Mouse (Mus musculus) mesoderm, embryonic 11.5 days (tissue): ENCODE measurements around the gene Mrpl33.
"Not testable (repeated sequence)": the region's sequence is repeated elsewhere in the genome, so short reads cannot be mapped to it uniquely, and the experiment has no call there.

Source experiments
- DNase-seq: peaks from one replicate; pipeline ENCODE4 v3.0.0-alpha.2; 2012; ENCODE audit warnings: low read depth, low spot score

The Mrpl33 gene

DNA sequence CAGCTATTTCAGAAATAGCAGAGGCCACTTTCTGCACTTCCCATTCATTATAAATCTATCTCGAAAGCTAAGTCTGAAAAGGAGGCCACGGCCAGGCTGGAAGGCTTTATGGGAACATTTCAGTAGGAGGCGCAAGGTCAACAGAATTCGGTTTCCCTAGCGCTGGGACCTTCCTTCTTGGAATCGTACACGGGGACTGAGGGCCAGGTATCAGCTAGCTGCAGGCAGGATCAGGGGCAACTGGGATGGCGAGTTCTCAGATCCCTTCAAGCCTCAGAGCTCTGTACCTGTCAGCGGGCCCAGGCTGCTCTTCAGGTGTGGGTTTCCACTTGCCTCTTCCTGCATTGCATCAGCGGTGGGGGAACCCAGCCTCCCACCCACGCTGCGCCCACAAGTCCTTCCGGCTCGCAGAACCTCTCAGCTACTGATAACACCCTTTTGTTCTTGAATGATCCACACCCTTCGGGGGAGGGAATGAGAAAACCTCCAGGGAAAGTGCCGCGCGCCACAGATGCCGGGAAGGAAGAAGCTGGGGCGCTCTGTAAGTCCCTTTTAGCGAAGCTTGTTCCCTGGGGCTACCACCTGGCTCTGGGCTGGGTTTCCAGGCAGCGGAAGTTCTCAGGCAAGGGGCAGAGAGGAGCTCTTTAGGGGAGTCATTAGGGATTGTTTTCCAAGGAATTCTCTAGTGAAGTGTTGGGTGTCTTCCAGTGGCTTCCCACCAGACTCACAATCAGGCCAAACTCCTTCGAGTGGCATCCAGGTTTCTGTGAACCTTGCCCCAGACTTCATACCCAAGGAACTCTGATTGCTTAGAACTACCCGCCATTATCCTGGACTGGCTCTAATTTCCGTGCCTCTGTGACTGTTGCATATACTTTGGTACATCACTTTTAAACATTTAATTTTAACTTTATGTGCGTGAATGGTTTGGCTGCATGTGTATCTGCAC, at the start of gene Mrpl33:
Mrpl33 (plus strand) TSS at position 455 of the 949 bp plus-strand sequence.
- no peak for DNase-seq

DNA sequence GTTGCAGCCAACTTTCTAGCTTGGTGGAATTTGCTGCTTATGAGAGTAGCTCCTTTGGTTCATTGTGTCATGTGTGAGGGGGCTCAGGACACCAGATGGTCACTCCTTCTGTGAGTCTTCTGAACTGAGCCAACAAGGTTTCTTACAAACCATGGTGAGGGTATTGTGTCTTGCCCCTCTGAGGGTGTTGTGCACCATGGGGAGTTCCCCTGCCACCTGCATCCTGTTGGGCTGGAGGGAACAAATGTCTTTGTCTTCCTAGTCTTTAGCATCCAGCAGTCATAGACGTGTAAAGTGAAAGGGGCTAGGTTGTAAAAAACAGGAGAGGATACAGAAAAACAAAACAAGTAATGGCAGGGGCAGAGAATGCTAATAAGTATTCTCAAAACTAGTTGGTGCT, 37.3 kb upstream of the Mrpl33 start:
- no peak for DNase-seq

DNA sequence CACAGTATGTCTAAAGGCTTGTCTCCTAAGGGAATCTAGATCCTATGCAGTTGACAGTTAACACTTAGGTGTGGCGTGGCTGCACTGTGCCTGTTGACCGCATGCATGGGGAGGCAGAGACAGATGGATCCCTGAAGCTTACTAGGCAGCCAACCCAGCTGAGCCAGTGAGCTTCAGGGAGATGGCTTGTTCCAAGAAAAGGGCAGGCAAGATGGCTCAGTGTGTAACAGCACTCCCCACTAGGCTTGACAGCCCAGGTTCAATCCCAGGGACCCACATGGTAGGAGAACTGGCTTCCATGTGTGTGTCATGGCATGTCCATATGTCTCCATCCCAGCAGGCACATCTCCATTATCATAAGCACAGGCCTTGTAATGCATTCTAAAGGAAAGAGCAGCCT, 36.4 kb upstream of the Mrpl33 start:
- DNase-seq, result no peak

DNA sequence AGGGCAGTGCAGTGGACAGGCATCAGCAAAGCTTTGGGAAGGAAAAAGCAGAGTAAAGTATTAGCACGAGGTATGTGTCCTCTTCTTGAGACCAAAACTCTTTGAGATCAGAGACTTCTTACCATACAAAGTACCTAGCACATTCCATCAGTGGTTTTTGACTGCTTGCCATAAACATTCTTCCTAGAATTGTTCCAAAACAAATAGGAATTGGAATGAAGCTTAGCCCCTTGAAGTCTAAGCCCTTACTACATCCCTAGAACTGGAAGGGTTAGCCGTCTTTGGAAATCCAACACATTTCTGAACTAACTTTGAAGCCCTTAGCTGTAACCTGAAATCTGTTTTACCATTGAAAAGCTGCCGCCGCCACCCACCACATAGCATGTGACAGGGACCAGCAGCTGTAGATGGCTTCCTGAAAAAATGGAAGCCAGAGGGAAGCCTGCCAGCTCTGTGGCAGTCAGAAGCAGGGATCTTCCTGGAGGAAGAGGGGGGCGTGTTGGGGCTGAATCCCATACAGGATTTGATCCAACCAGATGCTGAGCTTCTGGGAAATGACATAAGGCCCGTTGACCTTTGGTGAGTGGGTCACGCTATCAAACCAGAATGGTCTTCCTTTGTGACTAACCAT, 34.6 kb upstream of the Mrpl33 start:
- no peak for DNase-seq

DNA sequence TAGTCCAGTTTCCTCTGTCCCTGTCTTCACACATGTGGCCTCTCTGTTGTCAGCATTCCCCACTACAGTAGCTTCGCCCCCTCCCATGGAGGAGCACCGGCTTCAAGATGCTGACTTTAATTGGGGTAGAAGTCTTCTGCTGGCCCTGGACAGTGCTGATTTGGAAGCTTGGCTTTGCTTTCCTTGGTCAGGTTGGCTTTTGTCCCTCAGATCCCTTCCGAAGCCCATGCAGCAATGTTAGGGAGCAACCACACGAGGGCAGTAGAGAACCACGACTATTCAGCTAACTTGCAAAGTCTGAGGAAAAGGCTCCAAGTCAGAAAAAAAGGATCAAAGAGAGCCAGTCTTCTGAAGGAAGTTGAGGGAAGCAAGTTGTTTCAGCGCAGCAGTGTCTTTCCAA, 33.2 kb upstream of the Mrpl33 start:
- DNase-seq, result peak; percentile 85

DNA sequence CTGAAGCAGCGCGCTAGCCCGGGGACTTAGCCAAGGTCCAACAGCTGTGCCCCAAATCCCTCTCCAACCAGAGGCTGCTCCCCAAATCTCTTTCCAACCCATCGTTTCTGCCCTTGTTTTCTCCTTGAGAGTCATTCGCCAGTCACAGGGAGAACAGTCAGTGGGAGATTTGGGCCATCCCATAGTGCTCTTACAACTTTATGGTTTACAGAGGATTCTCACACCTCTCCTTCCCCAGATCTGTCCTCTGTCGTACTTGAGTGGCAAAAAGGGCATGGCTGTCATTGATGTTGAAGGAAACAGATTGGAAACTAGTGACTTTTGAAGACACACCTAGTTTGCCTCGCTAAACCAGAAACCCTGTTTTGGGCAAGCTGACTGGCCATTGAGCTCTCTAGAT, 32.8 kb upstream of the Mrpl33 start:
- no peak for DNase-seq

DNA sequence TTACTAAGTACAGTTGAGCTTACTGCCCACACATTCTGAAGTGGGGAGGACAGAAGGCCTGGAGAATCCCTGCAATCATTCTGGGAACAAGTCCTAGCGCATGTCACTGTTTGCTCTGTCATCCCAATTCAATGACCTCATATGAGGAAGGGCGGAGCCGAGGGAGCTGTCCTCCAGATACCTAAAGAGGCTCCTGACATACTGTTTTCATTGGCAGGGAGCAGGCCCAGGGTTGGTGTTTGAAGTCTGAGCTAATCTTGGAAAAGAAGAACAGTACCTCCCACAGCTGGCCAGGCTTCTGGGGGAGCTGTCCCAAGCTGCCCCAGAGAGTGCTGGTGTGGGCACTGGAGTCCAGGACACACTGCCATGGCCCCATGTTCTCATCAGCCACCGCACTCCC, 31.8 kb upstream of the Mrpl33 start:
- DNase-seq, result no peak

DNA sequence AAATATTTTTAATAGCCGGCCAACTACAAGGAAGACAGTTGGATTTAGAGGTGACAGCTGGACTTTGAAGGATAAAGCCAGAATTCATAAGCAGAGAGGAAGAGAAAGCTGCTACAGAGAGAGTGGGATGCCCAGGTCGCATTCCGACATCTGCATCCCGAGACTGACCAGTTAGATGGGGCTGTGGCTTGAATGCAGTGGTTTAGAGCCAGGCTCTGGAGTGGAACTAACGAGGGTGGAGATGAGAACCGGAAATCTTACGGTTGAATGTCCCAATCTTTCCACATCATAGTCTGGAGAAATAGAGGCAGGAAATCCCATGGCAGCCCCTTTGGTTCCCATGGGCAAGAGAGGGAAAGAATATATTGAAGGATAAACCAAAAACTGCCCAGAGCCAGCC, 30.7 kb upstream of the Mrpl33 start:
- no peak for DNase-seq

DNA sequence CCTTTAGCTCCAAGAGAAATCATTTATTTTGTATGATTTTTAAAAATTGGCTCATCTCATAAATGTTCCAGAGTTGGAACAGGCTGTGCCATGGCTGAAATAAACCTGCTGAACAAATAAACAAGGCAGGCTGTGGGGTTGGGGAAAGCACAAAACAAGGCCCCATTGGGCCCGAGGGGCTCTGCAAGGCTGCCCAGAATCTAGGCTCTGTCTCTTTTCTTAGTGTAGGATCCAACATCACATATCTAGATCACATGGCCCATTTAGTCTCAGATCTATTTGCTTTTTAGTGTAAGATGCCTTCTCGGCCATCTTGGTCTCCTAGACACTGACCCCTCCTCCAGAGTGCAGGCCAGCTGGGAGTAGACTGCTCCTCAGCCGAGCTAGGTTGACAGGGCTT, 30.3 kb upstream of the Mrpl33 start:
- DNase-seq, result no peak

DNA sequence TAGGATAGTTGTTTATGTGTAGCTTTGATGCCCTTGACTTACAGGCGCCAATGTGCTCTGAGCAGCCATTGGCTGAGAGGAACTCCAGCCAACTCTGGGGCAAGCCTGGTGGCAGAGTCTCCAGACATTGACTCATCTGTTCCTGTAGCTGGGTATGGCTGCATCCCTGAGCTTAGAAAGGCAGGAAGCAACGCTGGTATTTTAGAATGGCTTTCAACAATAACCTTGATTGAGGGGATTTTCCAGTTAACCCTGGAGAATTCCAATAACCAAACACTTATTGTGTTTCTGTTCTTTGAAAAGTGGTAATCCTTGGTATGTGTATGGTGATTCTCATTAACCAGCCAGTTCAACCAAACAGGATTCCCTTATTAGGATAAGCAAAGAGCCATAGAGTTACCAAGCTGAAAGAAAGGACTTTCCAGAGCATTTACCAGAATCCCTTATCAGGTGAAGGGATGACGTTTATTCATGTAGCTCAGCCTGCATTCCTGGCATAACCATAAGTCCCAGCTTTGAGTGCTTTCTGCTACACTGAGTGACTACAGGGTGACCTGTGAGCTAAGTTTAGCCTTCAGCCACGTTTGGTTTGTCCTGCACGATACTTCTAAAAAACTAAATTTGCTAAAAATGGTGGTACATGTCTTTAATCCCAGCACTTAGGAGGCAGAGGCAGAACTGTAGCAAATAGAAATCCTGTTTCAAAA, 28.6 kb upstream of the Mrpl33 start:
- no peak for DNase-seq

DNA sequence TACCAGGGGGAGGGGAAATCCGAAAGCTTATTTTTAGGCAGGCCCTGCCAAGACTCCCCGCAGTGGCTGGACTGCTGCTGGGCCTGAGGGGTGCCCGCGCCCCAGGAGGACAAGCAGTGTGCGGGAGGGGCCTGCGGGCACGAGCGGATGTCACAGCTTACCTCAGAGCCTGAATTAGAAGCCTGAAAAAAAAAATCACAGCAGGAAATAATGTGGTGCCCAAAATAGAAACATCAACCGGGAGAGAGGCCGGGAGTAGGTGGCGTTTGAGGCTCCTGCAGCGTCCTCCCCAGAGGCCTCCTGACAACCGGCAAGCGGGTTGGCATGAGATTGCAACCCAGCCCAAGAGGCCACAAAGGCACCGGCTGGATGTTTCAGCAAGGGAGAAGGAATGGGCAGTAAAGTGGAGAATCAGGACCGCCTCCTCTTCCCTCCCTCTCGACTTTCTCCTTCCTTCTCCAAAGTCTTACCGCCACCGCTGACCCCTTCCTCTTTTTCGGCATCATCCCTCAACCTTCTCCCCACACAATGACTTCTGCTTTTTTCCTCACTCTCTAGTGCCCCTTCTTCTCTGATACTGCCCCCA, 25.6 kb upstream of the Mrpl33 start:
- no peak for DNase-seq

DNA sequence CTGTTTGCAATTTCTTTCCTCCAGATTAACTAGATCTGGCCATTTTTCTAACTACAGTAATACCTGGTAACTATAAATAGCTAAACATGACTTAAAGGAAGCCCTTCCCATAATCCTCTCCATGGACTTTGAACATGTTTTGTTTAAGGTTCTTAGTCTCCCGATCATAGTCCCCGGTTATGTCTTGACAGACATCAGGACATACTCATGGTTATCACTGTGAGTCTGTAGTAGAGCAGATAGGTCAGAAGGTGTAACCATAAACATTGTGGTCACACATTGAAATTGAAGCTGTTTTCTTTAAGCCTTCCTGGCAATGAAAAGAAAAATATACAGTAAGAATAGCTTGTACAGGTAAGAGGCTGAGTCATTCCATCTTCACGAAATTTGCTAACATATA, 23.0 kb upstream of the Mrpl33 start:
- no peak for DNase-seq

DNA sequence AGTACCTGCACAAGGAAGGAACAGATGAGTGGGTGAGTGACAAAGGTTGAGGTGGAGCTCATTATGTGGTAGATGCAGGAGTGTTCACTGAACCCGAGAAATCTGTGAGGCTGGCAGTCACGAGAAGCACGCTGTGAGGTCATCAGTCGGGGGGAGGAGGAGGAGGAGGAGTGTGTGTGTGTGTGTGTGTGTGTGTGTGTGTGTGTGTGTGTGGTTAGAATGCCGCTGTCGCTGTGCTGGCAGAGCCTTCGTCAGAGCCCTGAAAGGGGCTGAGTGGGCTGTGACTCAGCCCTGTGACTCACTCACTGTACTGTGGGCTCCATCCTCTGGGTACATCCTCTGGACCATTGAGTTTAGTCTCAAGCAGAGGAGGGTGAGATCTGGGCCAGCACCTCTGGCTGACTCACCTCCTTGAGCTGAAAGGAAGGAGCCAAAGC, 20.2 kb upstream of the Mrpl33 start:
- no peak for DNase-seq

DNA sequence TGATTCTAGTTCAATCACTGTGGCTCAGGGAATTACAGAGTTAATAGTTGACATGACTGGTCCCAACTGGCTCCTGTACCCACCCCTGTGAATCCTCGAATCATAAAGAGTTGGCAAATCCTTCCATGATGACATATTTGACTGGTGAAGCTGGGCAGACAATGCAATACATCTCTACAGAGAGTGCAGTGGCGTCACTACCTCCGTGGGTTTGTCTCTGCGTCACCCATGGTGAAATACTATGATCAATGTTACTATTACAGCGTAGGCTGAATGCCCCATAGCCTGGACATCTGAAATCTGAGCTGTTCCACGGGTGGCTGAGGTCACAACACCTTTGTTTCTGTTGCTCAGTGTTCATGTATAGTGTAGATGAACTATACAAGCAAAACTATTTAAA, 15.5 kb upstream of the Mrpl33 start:
- DNase-seq, result no peak

DNA sequence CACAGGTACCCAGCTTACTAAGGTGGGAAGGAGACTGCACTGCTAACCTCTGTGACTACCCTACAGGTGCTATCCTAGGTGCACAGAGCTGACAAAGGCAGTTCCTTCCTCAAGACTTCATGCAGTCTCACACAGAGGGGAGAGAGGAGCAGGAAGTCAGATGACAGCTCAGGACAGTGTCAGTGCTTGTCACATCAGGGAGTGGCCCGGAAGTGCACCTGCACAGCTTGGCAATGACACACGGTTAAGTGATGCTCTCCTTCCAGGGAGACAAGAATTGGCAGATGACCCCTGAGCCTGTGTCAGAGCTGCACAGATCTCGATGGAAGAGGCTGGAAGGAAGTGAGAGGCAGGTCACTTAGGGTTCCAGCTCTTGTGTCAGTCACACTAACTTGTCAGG, 14.8 kb upstream of the Mrpl33 start:
- no peak for DNase-seq

DNA sequence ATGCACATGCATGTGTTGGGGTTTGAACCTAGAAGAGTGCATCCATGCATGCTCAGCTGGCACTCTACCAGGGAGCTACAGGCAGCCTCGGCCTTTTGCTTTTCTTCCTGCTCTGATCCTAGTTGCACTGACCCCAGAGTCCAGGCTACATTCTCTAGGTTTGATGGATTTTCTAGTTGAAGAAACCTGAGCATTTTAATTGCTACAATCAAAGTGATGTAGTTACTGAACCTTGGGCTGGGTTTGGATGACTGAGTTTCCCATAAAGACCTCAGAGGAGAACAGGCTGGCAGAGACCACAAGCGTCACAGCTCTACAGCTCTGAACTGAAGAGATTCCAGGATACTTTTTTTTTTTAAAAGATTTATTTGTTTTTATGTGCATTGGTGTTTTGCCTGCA, 13.5 kb upstream of the Mrpl33 start:
- DNase-seq, result no peak

DNA sequence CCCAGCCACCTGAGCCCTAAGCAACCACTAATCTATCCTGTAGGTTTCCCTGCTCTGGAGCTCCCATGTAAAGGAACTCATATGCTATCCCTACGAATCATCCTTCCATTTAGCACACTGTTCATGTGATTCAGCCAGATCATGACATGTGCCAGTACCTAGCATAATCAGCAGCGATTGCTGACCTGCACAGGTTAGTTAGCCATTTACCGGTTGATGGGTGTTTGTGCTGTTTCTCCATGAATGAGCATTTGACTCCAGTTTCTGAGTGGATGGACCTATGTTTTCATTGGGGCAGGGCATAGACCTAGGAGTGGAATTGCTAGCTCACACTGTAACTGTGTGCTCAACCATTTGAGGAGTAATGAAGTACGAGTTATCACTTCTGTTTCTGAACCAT, 11.2 kb upstream of the Mrpl33 start:
- DNase-seq, result no peak

DNA sequence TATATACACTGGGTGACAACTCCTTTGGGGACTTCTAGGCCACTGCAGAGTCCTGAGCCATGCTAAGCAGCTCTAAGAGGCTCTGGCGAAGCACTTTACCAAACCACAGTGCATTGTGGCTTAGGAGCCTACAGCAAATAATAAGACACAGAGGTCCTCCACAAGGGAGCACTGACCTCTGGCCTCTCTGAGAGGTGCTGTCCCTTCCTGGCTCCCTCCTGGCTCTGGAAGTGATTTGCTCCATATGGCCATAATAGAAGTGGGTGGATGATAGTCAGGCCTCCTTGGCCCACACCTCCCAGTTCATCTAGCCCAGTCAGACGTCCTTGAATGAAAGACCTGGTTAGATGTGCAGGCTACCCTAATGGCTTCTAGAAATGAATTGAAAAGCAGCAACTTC, 8.7 kb upstream of the Mrpl33 start:
- no peak for DNase-seq

DNA sequence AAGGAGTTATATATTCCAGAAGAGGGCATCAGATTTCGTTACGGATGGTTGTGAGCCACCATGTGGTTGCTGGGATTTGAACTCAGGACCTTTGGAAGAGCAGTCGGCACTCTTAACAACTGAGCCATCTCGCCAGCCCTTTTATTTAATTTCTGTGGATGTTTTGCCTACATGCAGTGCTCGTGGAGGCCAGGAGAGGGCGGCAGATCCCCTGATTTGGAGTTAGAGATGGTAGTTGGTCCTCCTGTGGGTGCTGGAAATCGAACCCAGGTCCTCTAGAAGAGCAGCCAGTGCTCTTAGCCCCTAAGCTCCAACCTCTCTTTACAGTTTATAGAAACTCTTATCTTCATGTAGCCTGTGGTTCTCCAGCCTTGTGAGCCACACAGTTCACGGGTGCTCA, 8.1 kb upstream of the Mrpl33 start:
- not testable (repeated sequence) for DNase-seq

DNA sequence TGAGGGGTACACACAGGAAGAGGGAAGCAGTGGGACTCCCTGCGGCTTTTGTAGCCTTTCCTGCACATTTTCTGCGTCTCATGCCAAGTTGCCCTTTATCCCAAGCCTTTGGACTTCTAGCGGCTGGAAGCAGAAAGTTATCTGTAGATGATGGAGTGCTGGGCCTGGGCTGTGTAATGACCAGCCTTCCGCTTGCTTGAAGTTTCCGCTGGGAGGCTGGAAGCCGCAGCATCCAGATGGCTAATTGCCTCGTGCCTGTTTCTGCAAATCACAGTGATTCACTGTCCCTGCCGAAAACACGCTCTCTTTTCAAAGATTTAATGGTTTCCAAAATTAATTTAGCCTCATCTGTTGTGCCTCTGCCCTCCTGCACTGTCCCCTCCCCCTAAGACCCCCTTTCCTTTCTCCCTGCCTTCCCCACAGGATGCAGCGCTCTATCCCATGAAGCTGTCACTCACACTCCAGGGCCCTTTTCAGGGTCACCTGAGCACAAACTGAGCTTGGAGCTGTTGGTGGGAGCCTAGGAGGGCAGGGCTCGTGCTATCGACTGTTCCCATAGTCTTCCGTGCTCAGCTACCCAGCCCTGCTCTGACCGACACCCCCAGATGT, 6.9 kb upstream of the Mrpl33 start:
- peak; percentile 40 for DNase-seq

DNA sequence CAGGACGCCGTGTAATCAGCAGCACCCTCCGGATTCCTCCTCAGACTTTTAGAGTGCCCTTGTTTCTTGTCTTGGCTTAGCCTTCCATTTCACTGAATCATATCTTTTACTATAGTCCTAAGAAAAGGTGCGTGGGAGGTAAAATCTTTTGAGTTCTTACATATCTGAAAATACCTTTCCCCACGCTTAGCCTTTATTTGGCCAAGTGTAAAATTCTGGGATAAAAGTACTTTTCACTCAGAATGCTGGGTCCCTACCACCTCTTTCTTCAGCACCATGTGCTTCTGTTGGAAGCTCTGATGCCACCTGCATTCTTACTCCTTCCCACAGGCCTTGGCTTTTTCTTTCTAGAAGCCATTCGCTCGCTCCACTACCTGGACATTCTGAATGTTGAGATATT, 5.6 kb upstream of the Mrpl33 start:
- no peak for DNase-seq

DNA sequence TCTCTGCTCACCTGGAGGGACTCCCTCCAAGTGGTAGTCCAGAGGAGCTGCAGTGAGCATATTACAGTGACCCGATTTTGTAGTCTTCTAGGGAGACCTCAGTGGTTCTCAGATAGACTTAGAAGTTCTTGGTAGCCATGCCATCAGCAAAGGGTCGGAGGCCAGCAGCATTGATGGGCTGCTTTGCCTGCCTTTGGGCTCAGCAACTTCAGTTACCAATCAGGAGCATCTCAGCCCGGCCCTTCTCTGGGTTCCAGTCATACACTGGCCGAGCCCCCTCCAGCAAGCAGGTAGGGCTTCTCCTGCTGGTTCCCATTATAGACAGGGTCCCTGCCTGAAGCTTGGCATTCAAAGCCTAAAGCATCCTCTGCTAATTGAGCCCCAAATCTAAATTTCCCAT, 867 bp upstream of the Mrpl33 start:
- DNase-seq, result no peak
